18 mouse cellular contexts compared by ENCODE assay signal in genomic region chr3:115962028-115962415, GRCm38 (mm10). TPM values are rescaled to one million over a fixed set of nuclear protein-coding genes. Genes with fewer than 3 reads are reported as not detected.
DNase-seq lines count a peak whose midpoint lies in the region; ATAC-seq and TF ChIP-seq lines count a peak whose summit lies in the region.
"Had no signal": no experiment of that assay in that cellular context is flagged by ENCODE, and none has a peak within 500 bp of the region (broad histone marks: within the 10 kb centered on the region; RNA-seq: fewer than 3 reads in every experiment).

No protein-coding gene starts in this region.

- no peaks in the 10 kb centered on the region for H3K27me3 ChIP-seq in midbrain, embryonic 11.5 days (ENCODE audit: control insufficient read depth, insufficient read depth, low read length)
- H3K27me3 ChIP-seq in midbrain, embryonic 16.5 days (ENCODE audit: control insufficient read depth, insufficient read depth, low read depth, low read length): no peaks in the 10 kb centered on the region
- H3K27me3 ChIP-seq in intestine, postnatal 0 days (replicated peaks; ENCODE audit: control insufficient read depth, insufficient read depth, low read length): no peaks in the 10 kb centered on the region
- H3K27me3 ChIP-seq: heart, embryonic 13.5 days had no signal

- no peak overlapping the region for H3K9ac ChIP-seq in midbrain, embryonic 11.5 days (ENCODE audit: low read length)
- H3K9ac ChIP-seq in midbrain, embryonic 16.5 days (ENCODE audit: low read depth, low read length): no peak overlapping the region
- no peak overlapping the region for H3K9ac ChIP-seq in intestine, postnatal 0 days (ENCODE audit: low read depth, low read length)
- H3K9ac ChIP-seq: heart, embryonic 13.5 days; lung, embryonic 14.5 days had no signal

- no peaks in the 10 kb centered on the region for H3K4me1 ChIP-seq in midbrain, embryonic 11.5 days (ENCODE audit: control insufficient read depth, insufficient read depth, low read length)
- no peaks in the 10 kb centered on the region for H3K4me1 ChIP-seq in midbrain, embryonic 16.5 days (ENCODE audit: control insufficient read depth, insufficient read depth, low read length)
- H3K4me1 ChIP-seq in intestine, postnatal 0 days (replicated peaks; ENCODE audit: control insufficient read depth, insufficient read depth, low read length): no peaks in the 10 kb centered on the region
- H3K4me1 ChIP-seq: heart, embryonic 13.5 days had no signal

- H3K36me3 ChIP-seq in midbrain, embryonic 11.5 days (ENCODE audit: control insufficient read depth, insufficient read depth, low read length): no peaks in the 10 kb centered on the region
- H3K36me3 ChIP-seq in midbrain, embryonic 16.5 days (ENCODE audit: control insufficient read depth, insufficient read depth, low read length): peaks cover 11% of the 10 kb centered on the region; the same call in 1 of the 2 replicates
- H3K36me3 ChIP-seq in intestine, postnatal 0 days (ENCODE audit: control insufficient read depth, insufficient read depth): peaks cover 31% of the 10 kb centered on the region

- no peak overlapping the region for H3K4me3 ChIP-seq in midbrain, embryonic 11.5 days (ENCODE audit: low read depth, low read length)
- no peak overlapping the region for H3K4me3 ChIP-seq in midbrain, embryonic 16.5 days (ENCODE audit: low read depth, low read length)
- H3K4me3 ChIP-seq in intestine, postnatal 0 days (ENCODE audit: low read depth, low read length): no peak overlapping the region
- H3K4me3 ChIP-seq: heart, embryonic 13.5 days had no signal

- no peak overlapping the region for H3K4me2 ChIP-seq in midbrain, embryonic 11.5 days
- H3K4me2 ChIP-seq in midbrain, embryonic 16.5 days (ENCODE audit: low read length): no peak overlapping the region
- no peak overlapping the region for H3K4me2 ChIP-seq in intestine, postnatal 0 days (replicated peaks; ENCODE audit: low read depth)
- H3K4me2 ChIP-seq: heart, embryonic 13.5 days; liver, embryonic 11.5 days; lung, embryonic 14.5 days had no signal

- ATAC-seq in midbrain, embryonic 11.5 days (ENCODE audit: low FRiP score): no peak
- ATAC-seq in midbrain, embryonic 16.5 days: no peak
- no peak for ATAC-seq in intestine, postnatal 0 days
- ATAC-seq: hindbrain, postnatal 0 days had no signal

- peak; percentile 37 for DNase-seq in midbrain, embryonic 11.5 days (ENCODE audit: low spot score, missing footprints)
- peak; percentile 75 for DNase-seq in adipocyte (ENCODE audit: low spot score)
- peak; percentile 30 for DNase-seq in hindlimb bud, embryonic 11.5 days (ENCODE audit: extremely low spot score, low read depth, low spot score)
- DNase-seq in testis, postnatal 14 days (ENCODE audit: low spot score): no peak
- no peak for DNase-seq in testis, postnatal 10 days (ENCODE audit: low spot score)
- DNase-seq: cerebellum, adult 9-10 months; heart, postnatal 4 days; kidney, adult 8-10 months; kidney, postnatal 36 days; layer of hippocampus, adult 9-11 months; lung, embryonic 14.5 days; midbrain, embryonic 14.5 days; right cerebral cortex, adult 18-20 months had no signal

- 57% methylated on average over 4 of the region's 4 CpGs for WGBS in midbrain, embryonic 11.5 days
- WGBS in midbrain, embryonic 16.5 days: 63% methylated on average over 4 of the region's 4 CpGs
- 82% methylated on average over 4 of the region's 4 CpGs for WGBS in intestine, postnatal 0 days

- H3K9me3 ChIP-seq in midbrain, embryonic 11.5 days (ENCODE audit: control insufficient read depth, low read length): no peaks in the 10 kb centered on the region
- no peaks in the 10 kb centered on the region for H3K9me3 ChIP-seq in midbrain, embryonic 16.5 days (replicated peaks; ENCODE audit: control insufficient read depth, low read length, poor library complexity, severe bottlenecking)
- no peaks in the 10 kb centered on the region for H3K9me3 ChIP-seq in intestine, postnatal 0 days (ENCODE audit: control insufficient read depth)
- H3K9me3 ChIP-seq: heart, embryonic 13.5 days had no signal

- H3K27ac ChIP-seq in midbrain, embryonic 11.5 days (ENCODE audit: low read depth, low read length): no peak overlapping the region
- H3K27ac ChIP-seq in midbrain, embryonic 16.5 days (ENCODE audit: low read length): no peak overlapping the region
- no peak overlapping the region for H3K27ac ChIP-seq in intestine, postnatal 0 days (ENCODE audit: low read depth, low read length)
- H3K27ac ChIP-seq: heart, embryonic 13.5 days; hindbrain, postnatal 0 days had no signal

- no peak for TF ChIP-seq CTCF in intestine, postnatal 0 days (IDR thresholded peaks at IDR 0.05; ENCODE audit: low read depth)

RNA-seq across cellular contexts. Expression of gene Slc30a7, which starts 45.2 kb away (rescaled TPM):
- 25.4 and 29.3 TPM in 2 replicates for polyA plus RNA-seq in midbrain, embryonic 11.5 days (2014; fragmentation: Nextera tagmentation; extraction: Ambion mirVana)
- polyA plus RNA-seq in midbrain, embryonic 16.5 days (2015; fragmentation: Nextera tagmentation; extraction: Ambion mirVana): 14.2 and 19.5 TPM in 2 replicates
- polyA plus RNA-seq in intestine, postnatal 0 days (2015; fragmentation: Nextera tagmentation; extraction: Ambion mirVana): 34.6 and 36.9 TPM in 2 replicates

RNA-seq across cellular contexts. Expression of gene Extl2, which starts 45.2 kb away (rescaled TPM):
- 27.3 and 28.1 TPM in 2 replicates for polyA plus RNA-seq in midbrain, embryonic 11.5 days (2014; fragmentation: Nextera tagmentation; extraction: Ambion mirVana)
- polyA plus RNA-seq in midbrain, embryonic 16.5 days (2015; fragmentation: Nextera tagmentation; extraction: Ambion mirVana): 30.0 and 30.1 TPM in 2 replicates
- polyA plus RNA-seq in intestine, postnatal 0 days (2015; fragmentation: Nextera tagmentation; extraction: Ambion mirVana): 10.2 and 11.0 TPM in 2 replicates

Comparison
In these comparisons a context has a peak if more than half of its experiments do, and no peak if none do; other contexts are left out.
1. DNase-seq: peak in midbrain, embryonic 11.5 days (single experiment), adipocyte (single experiment) and hindlimb bud, embryonic 11.5 days (single experiment); none in testis, postnatal 14 days (single experiment) and testis, postnatal 10 days (single experiment).